Mouse (Mus musculus): ENCODE measurements around the gene Cpsf4l.
A peak's percentile ranks its signal among the peaks of the same experiment; 100 is the strongest.
"Not testable (repeated sequence)": the region's sequence is repeated elsewhere in the genome, so short reads cannot be mapped to it uniquely, and the experiment has no call there.

The Cpsf4l gene

DNA sequence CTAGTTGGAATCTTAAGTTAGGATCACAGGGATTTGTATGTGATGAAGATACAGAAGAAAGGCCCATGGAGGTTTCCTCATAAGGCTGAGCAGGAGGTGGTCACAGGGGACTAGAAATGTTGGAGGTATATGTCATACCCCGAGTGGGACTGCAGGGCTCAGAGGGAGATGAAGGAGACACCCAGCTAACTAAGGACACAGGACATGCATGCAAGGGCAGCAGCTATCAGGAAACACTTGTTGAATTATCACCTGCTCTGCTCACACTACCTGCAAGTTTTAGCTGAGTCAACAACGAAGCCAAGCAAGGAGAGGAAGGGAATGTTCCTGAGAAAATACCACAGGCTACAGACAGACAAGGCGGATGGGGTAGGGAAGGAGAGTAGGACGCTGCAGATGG lies 42.1 kb downstream of the Cpsf4l start:
- no peak for DNase-seq (ENCODE audit: extremely low spot score, low spot score)

GRCm38 (mm10) chr11:113667122-113667521 lies 42.7 kb downstream of the Cpsf4l start:
- DNase-seq (ENCODE audit: extremely low spot score, low spot score): no peak

- no peak for DNase-seq (ENCODE audit: extremely low spot score, low spot score)
Measured at GRCm38 (mm10) chr11:113666648-113667047, 43.2 kb downstream of the Cpsf4l start.

DNA sequence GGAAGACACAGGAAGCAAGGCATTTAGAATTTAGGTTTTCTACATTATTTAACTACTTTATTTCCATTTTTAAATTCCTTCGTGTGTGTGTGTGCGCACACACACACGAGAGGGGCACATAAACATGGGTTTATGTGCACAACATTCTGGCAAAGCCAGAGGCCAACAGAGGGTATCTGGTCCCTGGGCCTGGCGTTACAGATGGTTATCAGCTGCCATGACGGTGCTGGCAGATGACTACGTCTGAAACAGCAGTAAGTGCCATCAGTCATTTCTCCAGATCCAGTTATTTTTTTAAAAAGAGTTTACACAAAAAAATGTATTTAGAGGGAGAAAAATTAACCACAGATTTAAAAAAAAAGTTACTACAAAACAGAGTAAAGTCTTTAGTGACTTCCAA lies 43.6 kb downstream of the Cpsf4l start:
- DNase-seq (ENCODE audit: extremely low spot score, low spot score): no peak

DNA sequence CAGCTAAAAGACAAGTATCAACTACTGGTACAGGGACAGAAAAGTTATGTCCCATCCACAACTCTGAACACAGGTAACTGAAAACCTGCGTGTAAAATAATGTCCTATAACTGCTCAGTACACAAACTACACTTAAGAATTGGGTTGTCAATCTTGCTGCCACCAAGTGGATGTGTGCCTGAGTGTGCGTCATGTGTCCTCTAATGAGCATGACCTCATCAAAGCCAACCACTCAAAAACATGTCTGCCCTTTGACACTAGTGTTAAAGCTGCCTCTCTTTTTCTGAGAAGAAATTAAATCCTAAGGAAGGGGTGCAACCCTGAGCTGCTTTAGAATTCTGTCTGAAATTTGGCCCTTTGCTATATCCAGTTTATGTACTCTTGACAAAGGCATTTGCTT lies 45.5 kb downstream of the Cpsf4l start:
- DNase-seq (ENCODE audit: extremely low spot score, low spot score): no peak

DNA sequence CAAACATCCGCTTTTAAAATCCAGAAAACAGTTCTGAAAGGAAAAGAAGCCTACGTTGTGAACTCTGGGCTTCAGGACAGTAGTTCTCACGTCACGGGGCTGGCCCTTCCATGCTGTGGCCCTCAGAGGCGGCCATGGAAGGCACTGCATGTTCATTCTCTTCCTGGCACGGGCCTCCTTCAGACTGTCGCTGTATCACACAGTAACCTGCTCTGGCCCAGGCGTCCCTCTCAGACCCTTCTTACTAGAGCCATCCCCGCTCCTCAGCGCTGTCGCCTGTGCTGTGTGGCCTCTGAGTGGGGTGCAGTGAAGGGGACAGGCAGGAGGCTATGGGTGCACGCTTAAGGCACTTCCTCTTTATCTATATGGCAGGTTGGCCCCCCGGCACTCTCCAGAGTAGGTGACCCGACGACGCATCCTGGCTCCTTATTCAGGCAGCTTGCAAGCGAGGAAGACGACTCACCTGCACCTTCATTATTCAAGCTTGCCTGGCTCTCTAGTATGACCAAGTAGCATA lies 47.9 kb downstream of the Cpsf4l start:
- no peak for DNase-seq (ENCODE audit: extremely low spot score, low spot score)

DNA sequence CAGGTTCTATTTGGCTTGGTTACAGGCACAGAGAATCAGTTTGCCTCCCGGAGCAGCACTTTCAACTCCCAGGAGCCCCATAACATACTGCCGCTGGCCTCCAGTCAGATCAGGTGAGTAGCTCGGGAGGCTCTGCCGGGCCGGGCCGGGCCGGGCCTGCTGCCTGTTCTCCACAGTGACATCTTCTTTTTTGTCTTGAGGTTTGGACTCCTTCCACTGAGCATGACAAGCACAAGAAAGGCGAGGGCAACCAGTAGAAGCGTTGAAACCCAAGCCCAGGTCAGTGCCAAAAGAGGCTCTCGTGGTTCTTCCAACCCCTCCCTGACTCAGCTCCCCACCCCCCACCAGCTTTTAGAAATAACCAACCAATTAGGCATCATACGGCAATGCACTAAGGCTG lies 48.9 kb downstream of the Cpsf4l start:
- no peak for DNase-seq (ENCODE audit: extremely low spot score, low spot score)

DNA sequence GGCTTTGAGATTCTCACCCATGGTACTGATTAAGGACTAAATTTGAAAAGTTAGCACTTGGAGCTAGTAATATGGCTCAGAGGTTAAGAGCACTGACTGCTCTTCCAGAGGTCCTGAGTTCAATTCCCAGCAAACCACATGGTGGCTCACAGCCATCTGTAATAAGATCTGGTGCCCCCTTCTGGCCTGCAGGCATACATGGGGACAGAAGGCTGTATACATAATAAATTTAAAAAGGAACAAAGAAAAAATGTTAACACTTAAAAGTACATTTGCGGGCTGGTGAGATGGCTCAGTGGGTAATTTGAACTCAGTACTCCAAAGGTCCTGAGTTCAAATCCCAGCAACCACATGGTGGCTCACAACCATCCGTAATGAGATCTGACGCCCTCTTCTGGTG lies 49.6 kb downstream of the Cpsf4l start:
- DNase-seq (ENCODE audit: extremely low spot score, low spot score): not testable (repeated sequence)

DNA sequence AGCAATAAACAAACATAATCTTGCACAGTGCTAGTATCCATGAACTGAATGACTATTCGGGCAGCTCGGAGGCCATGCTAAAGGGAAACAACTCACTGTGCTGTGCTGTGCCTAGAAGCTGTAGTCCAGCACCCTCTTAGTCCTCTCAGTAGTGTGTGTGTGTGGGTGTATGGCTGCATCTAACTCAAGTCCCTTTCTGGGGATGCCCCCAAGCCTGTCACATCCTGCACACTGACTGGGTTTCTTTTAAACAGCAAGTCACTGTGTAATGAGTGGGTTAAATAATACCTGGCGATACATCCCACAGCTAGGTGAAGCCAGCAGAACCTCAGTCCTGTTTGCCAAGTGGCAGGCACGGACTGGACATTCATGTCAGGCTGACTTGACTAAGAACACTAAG lies 51.1 kb downstream of the Cpsf4l start:
- no peak for DNase-seq (ENCODE audit: extremely low spot score, low spot score)

DNA sequence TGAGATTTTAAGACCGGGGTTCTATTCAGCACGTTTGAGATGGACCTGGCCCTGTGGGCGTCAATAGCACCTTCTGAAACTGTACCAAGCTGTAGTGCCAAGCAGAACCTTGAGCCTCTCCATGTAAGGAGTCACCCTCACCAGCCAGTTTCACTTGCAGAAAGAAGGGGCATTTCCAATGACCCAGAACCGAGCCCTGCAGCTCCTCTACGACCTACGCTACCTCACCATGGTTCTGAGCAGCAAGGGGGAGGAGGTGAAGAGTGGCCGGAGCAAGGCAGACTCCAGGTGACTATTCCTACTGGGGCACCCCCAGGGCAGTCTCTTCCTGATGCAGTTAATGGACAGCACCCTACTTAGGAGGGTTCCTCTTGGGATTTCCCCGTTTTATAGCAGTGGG lies 51.5 kb downstream of the Cpsf4l start:
- DNase-seq (ENCODE audit: extremely low spot score, low spot score): no peak

DNA sequence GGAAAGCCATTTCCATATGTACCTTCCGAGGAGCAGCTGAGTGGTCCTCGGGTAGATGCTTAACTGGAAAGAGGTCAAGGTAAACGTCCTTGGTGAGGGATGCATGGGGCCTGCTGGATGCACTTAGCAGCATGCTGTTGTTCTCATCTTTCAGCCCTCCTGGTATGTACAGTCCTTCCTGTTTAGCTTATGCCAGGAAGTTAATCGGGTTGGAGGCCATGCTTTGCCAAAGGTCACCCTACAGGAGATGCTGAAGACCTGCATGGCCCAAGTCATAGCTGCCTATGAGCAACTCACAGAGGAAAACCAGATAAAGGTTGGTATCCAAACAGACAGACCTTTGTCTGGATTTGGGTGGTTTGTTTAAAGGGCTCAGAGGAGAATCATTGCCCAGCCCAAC lies 52.6 kb downstream of the Cpsf4l start:
- no peak for DNase-seq (ENCODE audit: extremely low spot score, low spot score)

DNA sequence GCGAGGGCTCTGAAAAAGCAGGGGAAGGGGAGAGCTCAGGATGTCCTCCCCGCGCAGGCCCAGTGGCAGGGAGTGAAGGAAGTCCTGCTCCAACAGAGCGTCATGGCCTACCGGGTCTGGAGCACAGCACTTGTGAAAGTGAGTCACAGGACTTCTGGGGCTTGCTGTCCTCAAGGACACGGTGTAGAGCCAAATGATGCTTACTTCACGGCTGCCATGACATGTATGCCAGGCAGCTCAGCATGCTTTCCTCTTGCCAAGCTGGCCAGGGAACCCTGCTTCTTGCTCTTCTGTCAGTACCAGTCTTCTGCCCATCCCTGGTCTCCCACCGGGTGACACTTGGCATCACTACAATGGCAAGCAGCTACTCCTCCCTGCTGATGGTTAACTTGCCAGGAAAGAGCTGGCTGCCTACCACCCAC lies 53.3 kb downstream of the Cpsf4l start:
- no peak for DNase-seq (ENCODE audit: extremely low spot score, low spot score)

GRCm38 (mm10) chr11:113654561-113655270 lies 55.1 kb downstream of the Cpsf4l start:
- DNase-seq (ENCODE audit: extremely low spot score, low spot score): no peak

DNA sequence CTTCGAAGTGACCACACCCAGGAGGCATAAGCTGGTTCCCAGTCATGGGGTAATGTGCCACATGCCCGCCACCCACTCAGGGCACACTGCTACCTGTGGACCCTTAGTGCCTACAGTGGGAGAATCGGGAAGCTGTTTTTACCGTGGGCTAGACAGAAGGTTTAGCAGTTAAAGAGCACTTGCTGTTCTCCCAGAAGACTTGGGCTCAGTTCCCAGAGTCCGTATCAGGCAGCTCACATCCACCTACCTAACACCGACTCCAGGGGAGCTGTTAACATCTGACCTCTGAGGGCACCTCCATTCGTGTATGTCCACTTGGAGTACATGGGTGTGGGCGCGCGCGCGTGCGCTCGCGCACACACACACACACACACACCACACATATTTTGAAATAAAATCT lies 55.7 kb downstream of the Cpsf4l start:
- no peak for DNase-seq (ENCODE audit: extremely low spot score, low spot score)

- DNase-seq (ENCODE audit: extremely low spot score, low spot score): no peak
Measured at GRCm38 (mm10) chr11:113652516-113652915, 57.3 kb downstream of the Cpsf4l start.

DNA sequence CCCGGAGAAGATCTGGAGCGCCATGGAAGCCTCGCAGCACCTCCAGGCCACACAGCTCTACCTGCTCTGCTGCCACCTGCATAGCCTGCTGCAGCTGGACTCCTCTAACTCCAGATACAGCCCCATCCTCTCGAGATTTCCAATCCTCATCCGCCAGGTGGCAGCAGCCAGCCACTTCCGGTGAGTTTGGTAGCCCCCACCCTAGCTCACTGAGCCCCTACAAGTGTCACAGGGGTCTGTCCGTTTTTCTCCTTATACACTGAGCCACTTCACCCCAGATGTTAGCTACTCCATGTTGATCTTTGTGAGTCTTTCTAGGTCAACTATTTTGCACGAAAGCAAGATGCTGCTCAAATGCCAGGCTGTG lies 57.9 kb downstream of the Cpsf4l start:
- DNase-seq (ENCODE audit: extremely low spot score, low spot score): peak; percentile 48

GRCm38 (mm10) chr11:113651206-113651906 lies 58.5 kb downstream of the Cpsf4l start:
- DNase-seq (ENCODE audit: extremely low spot score, low spot score): no peak

- DNase-seq (ENCODE audit: extremely low spot score, low spot score): peak; percentile 86
Measured at GRCm38 (mm10) chr11:113649353-113650210, 60.2 kb downstream of the Cpsf4l start, which contains the start of gene Slc39a11. TSS of gene Slc39a11 (minus strand) at chr11:113650079.

GRCm38 (mm10) chr11:113648690-113649352 lies 61.0 kb downstream of the Cpsf4l start, which contains the start of gene Cog1:
TSS of gene Cog1 (plus strand) at chr11:113649169.
- DNase-seq (ENCODE audit: extremely low spot score, low spot score): no peak

Measured in neural tube, embryonic 10.5 days (tissue).